Comparison of ENCODE assay signal across 10 mouse cellular contexts in the genomic region with DNA sequence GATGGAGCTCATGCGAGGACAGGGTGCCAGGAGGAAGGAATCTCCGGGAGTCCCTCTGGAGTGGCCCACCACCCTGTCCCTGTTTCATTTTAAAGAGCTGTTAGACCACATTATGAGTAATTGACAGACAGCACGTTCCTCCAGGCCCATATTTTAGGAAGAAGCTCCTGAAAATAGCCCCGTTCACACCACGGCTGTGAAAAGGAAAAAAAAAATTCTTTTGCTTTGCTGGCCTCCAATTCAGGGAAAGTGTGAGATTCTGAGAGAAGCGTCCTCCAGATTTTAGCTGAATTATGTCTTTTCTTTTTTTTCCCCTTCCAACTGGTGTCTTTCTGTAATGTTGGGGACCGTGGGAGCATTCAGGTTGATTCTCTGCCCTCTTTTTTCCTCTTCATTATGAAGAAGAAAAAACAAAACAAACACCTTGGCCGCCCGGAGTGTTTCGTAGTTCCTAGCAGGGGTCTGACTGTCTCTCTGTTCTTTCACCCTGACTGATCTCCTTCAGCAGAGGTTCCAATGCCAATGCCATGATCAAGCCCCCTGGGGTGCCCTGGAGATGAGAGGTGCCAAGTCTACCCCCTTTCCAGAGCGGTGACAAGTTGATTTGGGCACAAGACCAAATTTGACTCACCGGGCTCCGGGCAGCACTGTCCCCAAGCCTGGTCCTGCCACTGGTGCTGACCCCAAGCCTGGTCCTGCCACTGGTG.
DNase-seq lines count a peak whose midpoint lies in the region; ATAC-seq lines count a peak whose summit lies in the region.
"Had no signal": no experiment of that assay in that cellular context is flagged by ENCODE, and none has a peak within 500 bp of the region (broad histone marks: within the 10 kb centered on the region; RNA-seq: fewer than 3 reads in every experiment).

No protein-coding gene starts in this region.

- H3K4me2 ChIP-seq in forebrain, embryonic 11.5 days (ENCODE audit: low read depth, low read length, severe bottlenecking), result no peak overlapping the region
- no peak overlapping the region for H3K4me2 ChIP-seq in hindbrain, embryonic 16.5 days (ENCODE audit: low read length)
- no peak overlapping the region for H3K4me2 ChIP-seq in hindbrain, embryonic 14.5 days (replicated peaks)
- H3K4me2 ChIP-seq: liver, embryonic 11.5 days had no signal

- no peak for DNase-seq in forebrain, embryonic 10.5 days (ENCODE audit: extremely low spot score, low spot score)
- DNase-seq in forebrain, embryonic 11.5 days (ENCODE audit: low spot score), result no peak
- DNase-seq in hindbrain, embryonic 14.5 days (ENCODE audit: low spot score), result no peak
- peak; percentile 85 for DNase-seq in brain, adult 2 months (ENCODE audit: low read depth, low spot score)
- peak; percentile 38 for DNase-seq in left cerebral cortex, postnatal 36 days (ENCODE audit: low spot score in 2 of 2)
- no peak for DNase-seq in urinary bladder, adult 2 months (ENCODE audit: low spot score)
- DNase-seq in embryo, embryonic 10 days (ENCODE audit: low spot score), result no peak
- DNase-seq: cerebellum, adult 8-10 months had no signal

- peaks cover 42% of the 10 kb centered on the region for H3K4me1 ChIP-seq in forebrain, embryonic 10.5 days
- H3K4me1 ChIP-seq in forebrain, embryonic 11.5 days (replicated peaks; ENCODE audit: control insufficient read depth, insufficient read depth, low read length), result no peaks in the 10 kb centered on the region; the same call in 1 of the 2 replicates
- H3K4me1 ChIP-seq in hindbrain, embryonic 16.5 days (ENCODE audit: control insufficient read depth, insufficient read depth, low read depth, low read length), result peaks cover 15% of the 10 kb centered on the region
- peaks cover 12% of the 10 kb centered on the region for H3K4me1 ChIP-seq in hindbrain, embryonic 14.5 days (replicated peaks; ENCODE audit: control insufficient read depth, insufficient read depth, low read length)

- H3K27ac ChIP-seq in forebrain, embryonic 10.5 days, result peak overlapping the region; percentile 58; the same call in 1 of the 2 replicates
- no peak overlapping the region for H3K27ac ChIP-seq in forebrain, embryonic 11.5 days (ENCODE audit: low read depth, low read length)
- 0 out of 2 replicates have a peak overlapping the region, but pooled peaks have one; percentile 5 for H3K27ac ChIP-seq in hindbrain, embryonic 16.5 days (ENCODE audit: low read depth, low read length)
- H3K27ac ChIP-seq in hindbrain, embryonic 14.5 days, result no peak overlapping the region; the same call in 1 of the 2 replicates

- H3K9me3 ChIP-seq in forebrain, embryonic 10.5 days, result no peaks in the 10 kb centered on the region
- no peaks in the 10 kb centered on the region for H3K9me3 ChIP-seq in forebrain, embryonic 11.5 days (ENCODE audit: control insufficient read depth, low read length)
- H3K9me3 ChIP-seq in hindbrain, embryonic 16.5 days (ENCODE audit: control insufficient read depth, low read length), result no peaks in the 10 kb centered on the region
- no peaks in the 10 kb centered on the region for H3K9me3 ChIP-seq in hindbrain, embryonic 14.5 days (ENCODE audit: control insufficient read depth, low read length)

- intact Hi-C loops in left cerebral cortex, postnatal 36 days (cut with DNase I), result loop anchor here (2.0 to 5.0 kb wide), 2 partner anchors 16 to 129 kb away; no protein-coding TSS in a partner anchor

- H3K27me3 ChIP-seq in forebrain, embryonic 10.5 days (ENCODE audit: poor library complexity, severe bottlenecking), result peaks cover 15% of the 10 kb centered on the region
- no peaks in the 10 kb centered on the region for H3K27me3 ChIP-seq in forebrain, embryonic 11.5 days (ENCODE audit: control insufficient read depth, insufficient read depth, low read length)
- H3K27me3 ChIP-seq in hindbrain, embryonic 16.5 days (replicated peaks; ENCODE audit: control insufficient read depth, insufficient read depth, low read length), result 0 out of 2 replicates have a peak, but pooled peaks cover 2% of the 10 kb centered on the region
- H3K27me3 ChIP-seq in hindbrain, embryonic 14.5 days (ENCODE audit: control insufficient read depth, insufficient read depth, low read length), result no peaks in the 10 kb centered on the region

- ATAC-seq in forebrain, embryonic 11.5 days (replicated peaks; ENCODE audit: low FRiP score), result no peak
- ATAC-seq in hindbrain, embryonic 16.5 days, result 0 out of 2 replicates have a peak, but pooled peaks have one; percentile 19
- no peak for ATAC-seq in hindbrain, embryonic 14.5 days (ENCODE audit: low FRiP score)

- WGBS in forebrain, embryonic 10.5 days, result 87% methylated on average over 13 of the region's 13 CpGs
- 81% methylated on average over 13 of the region's 13 CpGs for WGBS in forebrain, embryonic 11.5 days
- WGBS in hindbrain, embryonic 16.5 days, result 51% methylated on average over 13 of the region's 13 CpGs
- WGBS in hindbrain, embryonic 14.5 days, result 74% methylated on average over 13 of the region's 13 CpGs

- H3K9ac ChIP-seq in forebrain, embryonic 11.5 days (ENCODE audit: low read length), result no peak overlapping the region
- H3K9ac ChIP-seq in hindbrain, embryonic 16.5 days (ENCODE audit: low read depth, low read length), result no peak overlapping the region
- no peak overlapping the region for H3K9ac ChIP-seq in hindbrain, embryonic 14.5 days

- H3K4me3 ChIP-seq in forebrain, embryonic 10.5 days, result no peak overlapping the region
- H3K4me3 ChIP-seq in forebrain, embryonic 11.5 days (ENCODE audit: low read depth, low read length), result no peak overlapping the region
- H3K4me3 ChIP-seq in hindbrain, embryonic 16.5 days (ENCODE audit: low read length), result no peak overlapping the region
- no peak overlapping the region for H3K4me3 ChIP-seq in hindbrain, embryonic 14.5 days (replicated peaks; ENCODE audit: low read length)

- no peaks in the 10 kb centered on the region for H3K36me3 ChIP-seq in forebrain, embryonic 10.5 days (replicated peaks)
- no peaks in the 10 kb centered on the region for H3K36me3 ChIP-seq in forebrain, embryonic 11.5 days (ENCODE audit: control insufficient read depth, insufficient read depth, low read length)
- H3K36me3 ChIP-seq in hindbrain, embryonic 16.5 days (ENCODE audit: control insufficient read depth, insufficient read depth, low read length), result no peaks in the 10 kb centered on the region
- no peaks in the 10 kb centered on the region for H3K36me3 ChIP-seq in hindbrain, embryonic 14.5 days (replicated peaks; ENCODE audit: control insufficient read depth, insufficient read depth)

Comparison
In these comparisons a context has a peak if more than half of its experiments do, and no peak if none do; other contexts are left out.
1. H3K27ac ChIP-seq: peak in forebrain, embryonic 10.5 days (single experiment) and hindbrain, embryonic 16.5 days (single experiment); none in forebrain, embryonic 11.5 days (single experiment) and hindbrain, embryonic 14.5 days (single experiment).
2. DNase-seq: peak in brain, adult 2 months (single experiment) and left cerebral cortex, postnatal 36 days (2 of 2); none in forebrain, embryonic 10.5 days (single experiment), forebrain, embryonic 11.5 days (single experiment), hindbrain, embryonic 14.5 days (single experiment), urinary bladder, adult 2 months (single experiment) and embryo, embryonic 10 days (single experiment).